Mouse (Mus musculus) liver, postnatal 0 days (tissue): ENCODE results near the gene Sox5.

ENCODE experiments used
- CTCF ChIP-seq: sonication (generic); IDR thresholded peaks from 2 replicates; pipeline ENCODE4 v1.5.1; 2016; ENCODE audit warnings: antibody characterized with exemption, low read depth
- EP300 ChIP-seq: IDR thresholded peaks from 2 replicates; pipeline ENCODE4 v1.6.1; 2016; ENCODE audit warnings: antibody characterized with exemption, low read depth, mild to moderate bottlenecking

GRCm38 (mm10) chr6:144452200-144452977 is 329.4 kb downstream of the Sox5 start:
- TF ChIP-seq CTCF (no peak), EP300 (no peak)
